Mouse (Mus musculus) fibroblast of lung, adult 2 months (primary cell): Measurements from ENCODE around the gene Kcnq1.

Experiments
- DNase-seq: peaks from one replicate; pipeline ENCODE4 v3.0.0-alpha.2; 2011; ENCODE audit warnings: low read depth

Kcnq1 gene

DNA sequence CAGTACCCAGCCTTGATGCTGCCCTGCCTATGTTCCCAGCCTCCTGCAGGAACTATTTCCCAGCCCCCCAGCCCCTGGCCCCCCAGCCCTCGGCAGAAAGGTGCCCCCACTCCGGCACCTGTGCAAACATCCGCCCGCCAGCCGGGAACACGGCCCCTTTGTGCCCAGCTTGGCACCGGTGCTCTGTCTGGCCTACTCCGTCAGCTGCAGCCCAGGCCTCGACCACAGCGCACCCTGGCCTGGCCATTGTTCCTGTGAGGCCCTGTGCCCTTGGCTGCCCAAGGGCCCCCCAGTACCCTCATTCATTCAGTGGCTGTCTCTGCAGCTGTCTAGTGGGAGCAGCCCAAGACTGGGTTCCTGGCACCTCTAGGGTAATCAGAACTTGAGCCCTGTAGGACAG is 80.2 kb downstream of the Kcnq1 start:
- DNase-seq, result no peak

DNA sequence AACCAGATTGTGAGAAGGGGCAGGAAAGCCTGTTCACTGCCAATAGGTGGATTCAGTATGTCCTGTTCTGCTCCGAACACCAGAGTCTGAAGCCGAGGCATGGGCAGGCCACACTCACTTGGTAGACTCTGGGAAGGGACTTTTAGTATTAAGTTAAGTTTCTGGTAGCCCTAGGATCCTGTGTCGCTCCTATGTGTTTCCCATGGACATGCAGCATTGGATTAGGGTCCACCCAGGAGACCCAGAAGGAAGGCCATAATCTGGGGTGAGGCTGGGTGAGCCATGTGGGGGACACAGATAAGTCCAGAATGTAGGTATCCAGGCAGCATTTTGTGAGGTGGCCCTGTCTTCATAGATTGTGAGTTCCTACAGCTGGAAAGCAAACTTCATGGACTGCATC is 81.0 kb downstream of the Kcnq1 start:
- DNase-seq, result no peak

DNA sequence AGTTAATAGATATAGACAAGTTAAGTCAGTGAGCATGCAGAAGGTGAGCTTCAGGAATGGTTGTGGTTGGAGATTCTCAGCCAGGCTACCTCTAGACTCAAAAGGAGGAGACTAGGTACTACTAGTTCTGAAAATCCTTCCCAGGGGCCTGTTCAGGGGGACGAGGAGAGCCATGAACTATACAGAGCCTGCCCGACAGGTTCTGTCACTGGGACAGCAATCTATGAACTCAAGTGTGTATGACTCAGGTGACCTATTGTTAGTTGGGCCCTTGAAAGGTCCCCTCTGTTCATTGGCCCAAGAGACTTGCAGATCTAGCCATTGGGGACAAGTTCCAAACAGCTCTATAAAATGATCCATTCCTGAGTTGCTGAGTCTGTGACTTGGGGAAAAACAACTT is 82.4 kb downstream of the Kcnq1 start:
- DNase-seq, result no peak

- DNase-seq, result no peak
Observed at GRCm38 (mm10) chr7:143189965-143190722, 84.0 kb downstream of the Kcnq1 start.

GRCm38 (mm10) chr7:143190911-143191310 is 84.7 kb downstream of the Kcnq1 start:
- no peak for DNase-seq

- no peak for DNase-seq
Observed at GRCm38 (mm10) chr7:143192392-143192791, 86.2 kb downstream of the Kcnq1 start.

DNA sequence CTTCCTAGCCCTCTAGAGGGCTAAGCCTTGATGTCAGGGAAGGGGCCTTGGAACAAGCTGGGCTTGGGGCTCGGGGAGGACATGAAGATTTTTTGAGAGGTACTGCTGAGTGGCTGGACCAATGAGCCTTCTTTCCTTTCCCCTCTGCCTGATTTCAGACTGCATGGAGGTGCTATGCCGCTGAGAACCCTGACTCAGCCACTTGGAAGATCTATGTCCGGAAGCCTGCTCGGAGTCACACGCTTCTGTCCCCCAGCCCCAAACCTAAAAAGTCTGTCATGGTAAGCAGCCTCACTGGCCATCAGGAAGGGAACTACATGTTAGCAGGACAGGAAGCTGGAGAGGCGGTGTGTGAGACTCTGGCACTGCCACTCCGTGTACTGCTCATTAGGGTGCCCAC is 87.9 kb downstream of the Kcnq1 start:
- no peak for DNase-seq

DNA sequence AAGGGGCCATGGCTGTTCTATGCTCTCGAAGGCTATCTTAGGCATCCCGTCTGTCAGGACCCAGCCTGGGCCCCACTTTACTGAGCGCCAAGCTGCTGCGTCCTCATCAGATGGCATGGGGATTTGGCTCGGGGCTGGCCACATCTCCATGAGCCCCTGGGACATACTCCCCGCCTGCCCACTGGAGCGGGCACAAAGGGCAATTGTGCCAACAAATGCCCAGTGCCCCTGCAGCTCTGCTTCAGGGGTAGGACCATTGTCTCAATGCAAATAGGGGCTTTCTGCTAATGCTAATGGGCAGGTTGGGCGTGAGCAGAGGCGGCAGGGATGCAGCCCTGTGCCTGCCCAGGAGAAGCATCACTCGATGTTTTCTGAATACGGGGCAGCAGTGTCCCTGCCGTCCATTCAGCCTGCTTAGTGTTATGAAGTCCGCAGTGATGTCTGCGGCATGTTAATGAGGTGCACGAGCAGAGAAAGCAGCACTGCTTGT is 91.8 kb downstream of the Kcnq1 start:
- no peak for DNase-seq

- no peak for DNase-seq
Observed at GRCm38 (mm10) chr7:143198443-143198842, 92.3 kb downstream of the Kcnq1 start.

DNA sequence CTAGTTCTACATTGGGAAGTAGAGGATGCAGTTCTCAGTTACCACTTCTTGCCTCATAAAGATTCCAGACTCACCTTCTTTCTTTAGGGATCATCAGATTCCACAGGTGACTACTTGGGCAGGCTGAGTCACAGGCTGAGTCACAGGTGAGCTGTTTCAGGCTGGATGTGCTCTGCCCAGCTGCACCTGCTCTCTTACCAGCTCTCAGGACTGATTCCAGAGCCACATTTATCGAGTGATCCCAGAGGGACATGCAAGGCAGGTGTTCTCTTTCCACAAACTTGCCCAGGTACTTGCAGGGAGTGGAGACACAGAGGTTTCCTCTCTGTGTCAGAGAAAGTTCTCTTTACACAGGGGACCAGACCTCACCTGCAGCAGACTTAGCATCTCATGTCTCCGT is 95.1 kb downstream of the Kcnq1 start:
- DNase-seq, result no peak

DNA sequence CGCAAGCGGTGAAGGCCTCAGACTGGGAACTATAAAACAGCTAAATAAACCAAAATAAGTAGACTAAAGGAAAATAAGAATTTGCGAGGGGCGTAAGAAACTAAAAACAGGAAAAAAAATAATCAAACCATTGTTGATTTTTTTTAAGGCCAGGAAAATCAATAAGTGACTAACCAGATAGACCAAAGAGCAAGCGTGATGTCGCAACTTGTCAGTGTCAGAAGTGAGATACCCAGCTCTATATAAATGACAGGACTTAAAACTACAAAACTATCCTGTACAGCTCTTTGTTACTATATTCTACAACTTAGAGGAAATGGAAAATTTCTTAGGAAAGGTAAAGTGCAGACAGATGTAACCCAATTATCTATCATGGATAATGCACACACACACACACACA is 97.7 kb downstream of the Kcnq1 start:
- no peak for DNase-seq

DNA sequence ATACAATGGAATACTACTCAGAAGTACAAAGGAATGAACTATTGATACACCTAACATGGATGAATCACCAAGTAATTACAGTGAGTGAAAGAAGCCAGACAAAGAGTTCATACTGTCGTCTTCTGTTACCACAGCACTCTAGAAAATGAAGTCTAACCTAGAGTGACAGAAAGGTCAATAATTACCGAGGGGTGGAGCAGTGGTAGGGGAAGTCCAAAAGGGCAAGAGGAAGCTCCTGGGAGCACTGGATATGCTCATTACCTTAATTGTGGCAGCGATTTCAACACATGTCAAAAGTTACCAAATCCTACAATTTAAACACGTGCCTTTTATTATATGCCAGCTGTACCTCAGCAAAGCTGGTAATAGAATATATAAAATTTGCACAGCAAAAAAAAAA is 100.9 kb downstream of the Kcnq1 start:
- no peak for DNase-seq

GRCm38 (mm10) chr7:143210796-143211195 is 104.6 kb downstream of the Kcnq1 start:
- DNase-seq, result no peak

DNA sequence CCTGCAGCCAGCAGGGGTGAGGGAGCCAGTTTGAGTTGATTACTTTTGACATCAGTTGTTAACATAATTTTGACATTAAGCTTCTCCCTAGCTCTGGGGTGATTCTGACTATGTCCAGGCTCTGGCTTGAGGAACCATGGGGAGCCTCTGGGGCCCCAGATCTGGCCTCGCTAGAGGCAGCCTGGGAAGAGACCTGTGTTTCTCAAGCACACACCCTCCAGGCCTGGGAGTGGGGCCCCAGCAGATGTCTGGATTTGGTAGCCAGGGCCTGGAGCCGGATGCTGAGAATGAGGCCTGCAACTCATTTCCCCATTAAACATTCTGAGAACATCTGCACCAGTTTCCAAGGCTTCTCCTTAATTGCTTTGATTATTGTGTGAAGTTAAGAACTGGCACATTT is 145.0 kb downstream of the Kcnq1 start:
- no peak for DNase-seq

- DNase-seq, result no peak
Observed at GRCm38 (mm10) chr7:143253126-143253871, 147.1 kb downstream of the Kcnq1 start.

- no peak for DNase-seq
Observed at GRCm38 (mm10) chr7:143254901-143255300, 148.7 kb downstream of the Kcnq1 start.

GRCm38 (mm10) chr7:143261246-143261645 is 155.1 kb downstream of the Kcnq1 start:
- DNase-seq, result no peak

DNA sequence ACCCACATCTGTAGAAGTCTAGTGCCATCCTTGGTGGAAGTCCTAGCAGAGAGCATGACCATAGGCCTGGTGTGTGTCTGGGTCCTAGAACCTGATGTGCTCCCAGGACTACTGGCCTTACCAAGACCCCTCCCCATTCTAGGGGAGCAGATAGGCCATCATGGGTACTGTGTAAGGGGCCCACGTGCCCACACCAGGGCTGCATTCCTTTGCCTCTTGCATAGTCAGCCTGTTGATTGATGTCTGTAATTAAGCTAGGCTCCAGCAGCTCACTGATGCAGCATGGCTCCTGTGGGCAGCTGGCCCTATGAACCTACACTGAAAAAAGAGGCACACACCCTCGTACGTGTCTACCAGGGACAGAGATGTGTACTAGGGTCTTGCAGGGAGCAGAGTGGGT is 157.4 kb downstream of the Kcnq1 start:
- DNase-seq, result no peak

DNA sequence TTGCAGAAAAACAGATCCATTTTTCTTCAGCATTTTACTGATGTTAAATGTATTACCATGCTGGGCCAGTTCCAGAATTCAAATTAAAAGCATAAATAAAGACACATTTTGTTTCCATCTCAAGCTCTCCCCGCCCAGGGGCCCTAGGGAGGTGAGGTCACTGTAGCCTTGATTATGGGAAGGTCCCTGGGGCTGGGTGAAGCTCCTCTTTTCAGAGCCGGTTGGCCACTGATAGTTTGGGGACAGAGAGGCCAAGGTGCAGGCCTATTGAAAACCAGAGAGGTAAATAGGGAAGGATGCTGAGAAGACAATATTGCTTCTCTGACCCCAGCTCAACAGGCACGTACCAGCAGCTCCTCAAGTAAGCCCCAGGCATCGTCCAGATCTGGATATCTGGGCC is 157.8 kb downstream of the Kcnq1 start:
- DNase-seq, result no peak

GRCm38 (mm10) chr7:143265386-143265785 is 159.2 kb downstream of the Kcnq1 start:
- DNase-seq, result no peak

- DNase-seq, result no peak
Observed at GRCm38 (mm10) chr7:143265829-143266438, 159.8 kb downstream of the Kcnq1 start.

GRCm38 (mm10) chr7:143273747-143274146 is 167.6 kb downstream of the Kcnq1 start:
- DNase-seq, result peak; percentile 32

GRCm38 (mm10) chr7:143275030-143275429 is 168.9 kb downstream of the Kcnq1 start:
- no peak for DNase-seq
